Mouse (Mus musculus) cerebellum, adult 8-10 months (tissue): ENCODE data around the gene Spz1.
"Not testable (repeated sequence)": the region's sequence is repeated elsewhere in the genome, so short reads cannot be mapped to it uniquely, and the experiment has no call there.

Experiments used
- DNase-seq: peaks from one replicate; pipeline ENCODE4 v3.0.0; 2022

Spz1 gene

DNA sequence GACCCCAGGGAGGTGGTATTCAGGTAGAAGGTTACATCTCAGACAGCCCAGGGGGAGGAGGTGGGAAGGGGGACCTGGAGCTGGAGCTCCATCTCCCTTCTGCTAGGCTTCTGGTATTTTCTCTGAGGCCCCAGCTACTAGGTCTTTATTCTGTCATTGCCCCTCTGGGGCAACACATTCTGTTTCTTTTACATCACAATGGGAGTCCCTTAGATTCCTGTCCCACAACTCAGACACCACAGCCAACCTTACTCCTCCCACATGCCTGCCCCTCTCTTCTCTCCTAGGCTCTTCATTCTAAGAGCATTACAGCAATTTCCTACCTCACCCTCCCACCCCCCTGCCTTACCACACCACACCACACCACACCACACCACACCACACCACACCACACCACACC, at the start of gene Spz1:
Gene Spz1 (minus strand): TSS at position 101 of the 400 bp plus-strand sequence.
- no peak for DNase-seq

DNA sequence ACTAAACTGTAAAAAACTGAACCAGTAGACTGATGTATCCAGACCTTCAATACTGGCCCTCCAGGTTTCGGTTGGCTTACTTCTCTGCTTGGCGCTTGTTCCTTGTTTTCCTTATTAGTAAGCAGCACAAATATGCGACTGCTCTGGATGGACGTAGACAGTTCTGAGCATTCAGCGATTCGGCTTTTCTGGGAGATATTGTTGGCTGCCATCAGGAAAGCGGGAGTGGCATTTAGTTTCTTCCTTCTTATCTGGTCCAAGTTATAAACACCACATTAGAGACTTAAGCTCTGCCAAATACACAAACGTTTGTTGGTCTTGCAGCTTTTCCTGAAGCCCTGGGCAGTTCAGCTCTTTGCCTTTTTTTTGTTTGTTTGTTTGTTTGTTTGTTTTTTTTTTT, 40.5 kb upstream of the Spz1 start:
- no peak for DNase-seq

DNA sequence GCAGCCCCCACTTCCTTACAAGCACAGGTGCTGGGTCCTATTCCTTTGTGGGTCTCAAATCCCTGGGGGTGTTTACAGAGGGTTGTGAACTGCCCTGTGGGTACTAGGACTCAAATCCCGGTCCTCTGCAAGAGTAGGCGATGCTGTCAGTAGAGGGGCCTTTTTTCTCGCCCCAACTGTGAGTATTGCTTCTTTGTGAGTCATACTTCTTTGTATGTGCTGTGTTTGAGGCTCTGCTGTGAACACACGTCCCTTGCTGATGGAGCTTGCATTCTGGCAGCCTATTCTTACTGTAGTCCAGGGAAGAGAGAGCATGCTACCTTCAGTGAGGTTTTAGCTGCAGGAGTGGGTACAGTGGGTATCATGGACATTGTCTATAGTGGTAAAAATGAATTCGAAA, 39.2 kb upstream of the Spz1 start:
- DNase-seq, result no peak

DNA sequence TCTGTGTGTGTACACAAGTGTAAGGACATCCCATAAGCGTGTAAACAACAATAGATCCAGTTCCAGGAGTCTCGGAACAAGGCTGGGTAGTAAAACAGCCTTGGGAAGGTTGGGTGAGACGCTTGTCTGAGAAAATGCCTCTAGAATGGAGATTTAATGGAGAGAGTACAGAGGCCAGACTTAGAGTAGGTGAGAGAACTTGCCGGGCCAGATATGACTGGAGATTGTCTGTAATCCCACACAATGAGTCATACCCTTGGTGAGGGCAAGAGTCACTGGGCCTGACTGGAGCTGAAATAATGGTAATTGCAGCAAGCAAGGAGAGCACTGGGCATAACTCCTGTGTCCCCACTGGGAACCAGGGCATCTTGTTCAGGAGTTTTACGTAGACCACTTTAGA, 37.1 kb upstream of the Spz1 start:
- no peak for DNase-seq

DNA sequence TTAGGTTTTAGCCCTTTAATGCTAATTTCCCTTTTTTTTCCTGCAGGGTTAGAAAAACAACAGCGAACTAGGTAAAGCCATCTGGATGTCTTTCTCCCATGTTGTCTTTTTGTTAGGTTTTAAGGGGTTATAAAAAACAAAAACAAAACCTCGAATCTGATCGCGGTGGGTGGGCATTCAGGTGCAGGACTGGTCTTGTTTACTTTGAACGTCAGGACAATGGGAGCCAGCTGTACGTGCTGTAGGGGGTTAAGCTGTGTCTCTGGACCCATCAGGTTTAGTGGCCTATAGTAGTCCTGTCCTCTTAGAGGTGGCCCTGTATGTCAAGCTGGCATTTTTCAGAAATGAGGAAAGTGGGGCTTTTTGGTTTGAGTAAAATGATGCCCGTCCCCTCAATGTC, 35.9 kb upstream of the Spz1 start:
- DNase-seq, result no peak

DNA sequence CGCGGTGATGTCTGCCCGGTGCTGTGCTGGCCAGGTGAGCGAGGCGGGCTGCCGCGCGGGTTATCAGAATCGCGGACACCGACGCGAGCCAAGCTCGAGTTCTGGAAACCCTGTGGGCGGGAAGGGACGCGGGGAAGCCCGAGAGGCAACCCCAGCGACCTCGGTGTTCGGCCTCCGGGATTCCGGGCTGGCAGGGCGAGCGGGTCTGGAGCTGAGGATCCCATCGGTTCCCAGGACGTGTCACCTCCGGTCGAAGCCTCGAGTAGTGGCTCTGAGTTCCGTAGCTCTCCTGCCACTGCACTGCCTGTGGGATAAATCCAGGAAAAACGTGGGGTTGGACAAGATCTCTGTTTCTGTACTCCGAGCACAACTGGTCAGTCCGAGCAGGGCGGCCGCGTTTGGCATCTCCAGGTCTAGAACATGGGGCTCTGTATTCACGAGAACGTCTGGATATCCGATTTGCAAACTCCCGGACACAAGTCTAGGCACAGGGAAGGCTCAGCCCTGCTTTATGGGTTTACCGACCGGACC, 35.3 kb upstream of the Spz1 start:
- no peak for DNase-seq

DNA sequence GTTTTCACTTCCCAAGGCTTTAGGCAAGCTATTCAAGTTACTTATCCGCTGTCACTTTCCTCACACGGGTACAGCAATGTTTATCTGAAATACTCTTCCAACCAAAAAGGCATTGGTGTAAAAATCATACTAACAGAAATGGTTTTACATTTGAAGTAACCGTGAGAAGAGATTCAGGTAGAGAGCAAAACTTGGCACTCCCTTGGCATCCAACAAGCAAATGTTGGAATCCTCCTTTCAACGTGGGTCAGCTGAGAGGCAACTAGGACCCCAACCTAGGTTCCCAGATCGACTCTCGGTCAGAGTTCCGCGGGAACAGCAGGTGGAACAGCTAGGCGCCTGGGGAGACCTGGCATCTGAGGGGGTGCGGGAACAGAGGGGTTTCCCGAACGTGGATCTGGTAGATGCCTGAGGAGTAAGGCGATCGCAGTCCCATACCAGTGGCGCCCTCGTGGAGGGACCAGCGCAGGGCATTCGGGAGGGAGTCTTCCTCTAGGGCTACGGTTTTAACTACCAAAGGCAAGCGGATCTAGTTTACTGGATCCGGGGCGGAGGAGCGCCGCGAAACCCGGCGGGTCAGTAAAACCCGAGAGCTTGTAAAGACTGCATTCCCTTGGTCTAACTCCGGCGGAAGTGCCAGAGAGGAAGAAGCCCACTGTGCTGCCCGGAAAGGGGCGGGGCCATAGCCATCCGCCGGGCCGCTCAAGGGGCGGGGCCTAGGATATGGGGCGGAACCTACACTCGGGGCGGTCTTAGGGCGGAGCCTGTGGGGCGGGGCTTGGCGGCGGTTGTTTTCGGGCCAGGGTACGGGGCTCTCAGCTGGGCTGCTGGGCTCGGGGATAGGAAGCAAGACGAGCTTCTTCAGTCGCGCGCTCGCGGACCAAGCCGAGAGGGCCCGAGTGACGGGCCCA, 34.6 kb upstream of the Spz1 start, which contains the start of gene Serinc5:
Gene Serinc5 (plus strand): TSS at position 781 of the 911 bp plus-strand sequence.
- peak; percentile 97 for DNase-seq

DNA sequence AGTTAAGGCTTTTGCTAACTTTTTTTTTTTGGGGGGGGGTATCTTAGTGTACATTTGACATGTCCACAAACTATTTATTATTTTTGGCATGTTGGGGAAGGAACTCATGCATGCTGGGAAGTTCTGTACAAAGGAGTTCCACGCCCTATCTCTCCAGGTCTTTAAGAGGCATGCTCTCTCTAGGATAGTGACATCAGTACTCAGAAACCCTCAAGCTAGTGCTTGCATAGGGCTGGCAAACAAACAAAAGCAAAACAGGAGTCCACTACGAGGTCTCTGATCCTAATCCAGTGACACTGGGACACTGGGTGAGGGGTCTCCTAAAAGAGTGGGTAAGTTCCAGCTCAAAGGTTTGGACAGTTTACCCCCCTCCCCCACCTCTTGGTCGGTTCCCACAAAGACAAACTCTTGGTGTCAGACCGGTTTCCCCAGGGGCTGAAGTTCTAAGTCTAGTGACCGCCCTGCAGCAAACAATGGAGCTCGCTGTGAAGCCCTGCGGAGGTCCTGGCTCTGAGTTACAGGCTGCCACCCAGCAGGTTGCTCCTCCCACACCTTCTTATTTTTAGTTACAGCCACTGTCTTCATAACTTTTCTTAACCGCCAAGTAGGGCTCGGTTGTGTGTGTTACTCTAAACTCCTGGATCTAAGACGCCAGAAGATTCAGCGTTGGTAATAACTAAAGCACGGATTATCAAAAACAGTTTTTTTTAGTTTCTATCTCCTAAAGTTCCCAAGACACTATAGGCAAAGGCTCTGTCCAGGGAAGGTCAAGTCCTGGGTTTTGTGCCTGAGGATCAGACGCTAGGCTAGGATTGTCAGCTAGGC, 33.7 kb upstream of the Spz1 start:
- DNase-seq, result peak; percentile 17

DNA sequence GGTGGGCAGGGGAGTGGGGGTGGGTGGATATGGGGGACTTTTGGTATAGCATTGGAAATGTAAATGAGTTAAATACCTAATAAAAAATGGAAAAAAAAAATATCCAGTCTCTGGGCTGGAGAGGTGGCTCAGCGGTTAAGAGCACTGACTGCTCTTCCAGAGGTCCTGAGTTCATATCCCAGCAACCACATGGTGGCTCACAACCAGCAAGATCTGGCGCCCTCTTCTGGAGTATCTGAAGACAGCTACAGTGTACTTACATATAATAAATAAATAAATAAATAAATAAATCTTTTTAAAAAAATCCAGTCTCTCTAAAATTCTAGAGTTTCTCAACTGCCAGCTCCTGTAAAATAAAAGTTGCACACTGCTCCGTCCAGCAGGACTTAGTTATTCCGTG, 29.3 kb upstream of the Spz1 start:
- DNase-seq, result not testable (repeated sequence)

DNA sequence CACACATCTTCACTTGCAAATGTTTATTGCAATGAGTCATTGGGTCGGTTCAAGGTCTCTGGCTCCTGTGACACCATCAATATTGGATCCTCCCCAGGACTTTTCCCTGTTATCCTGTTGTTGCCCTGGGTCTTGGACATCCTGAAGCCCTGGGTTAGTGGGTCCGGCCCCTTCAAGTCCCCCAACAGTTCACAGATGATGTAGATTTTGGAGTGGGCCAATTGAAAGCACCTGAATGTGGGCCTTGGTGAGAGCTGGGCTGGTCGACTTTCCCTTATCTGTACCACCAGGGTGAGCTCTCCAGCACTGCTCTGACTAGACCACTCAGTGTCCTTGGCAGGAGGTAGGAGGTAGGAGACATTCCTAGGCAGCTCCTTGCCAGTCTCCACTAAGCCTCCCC, 19.5 kb upstream of the Spz1 start:
- no peak for DNase-seq

DNA sequence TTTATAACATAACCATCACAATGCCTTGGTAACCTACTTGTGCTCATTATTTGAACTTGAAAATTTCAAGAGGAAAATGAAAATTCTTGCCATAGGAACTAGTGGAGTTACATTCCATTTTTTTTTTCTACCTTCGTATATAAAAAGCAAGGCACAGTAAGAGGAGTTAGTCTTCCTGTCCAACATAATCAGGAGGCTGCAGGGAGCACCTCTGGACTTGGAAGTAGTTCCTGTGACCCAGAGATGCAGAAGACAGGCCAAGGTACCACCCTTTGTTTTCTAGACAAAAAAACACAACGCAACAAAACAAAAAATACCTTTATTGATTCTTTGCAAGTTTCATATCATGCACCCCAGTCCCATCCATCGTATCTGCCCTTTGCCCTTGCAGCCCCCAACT, 18.9 kb upstream of the Spz1 start:
- DNase-seq, result no peak

DNA sequence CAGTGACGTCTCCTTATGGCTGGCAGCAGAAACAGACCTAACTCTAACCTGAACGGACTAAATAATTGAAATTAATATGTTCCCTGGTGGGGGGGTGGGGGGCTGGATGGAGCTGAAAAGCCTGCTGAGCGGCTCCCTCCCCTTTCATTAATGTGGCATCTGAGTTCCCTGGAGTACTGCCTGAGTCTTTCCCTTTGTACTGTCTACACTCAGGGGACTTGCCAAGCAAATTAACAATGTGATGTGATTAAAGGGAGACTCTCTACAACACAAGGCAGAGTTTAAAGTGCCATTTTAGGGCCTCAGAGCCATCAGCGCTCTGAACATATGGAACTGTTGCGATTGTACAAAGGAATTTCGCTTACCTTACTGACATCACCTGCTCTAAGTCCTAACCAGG, 18.5 kb upstream of the Spz1 start:
- no peak for DNase-seq

DNA sequence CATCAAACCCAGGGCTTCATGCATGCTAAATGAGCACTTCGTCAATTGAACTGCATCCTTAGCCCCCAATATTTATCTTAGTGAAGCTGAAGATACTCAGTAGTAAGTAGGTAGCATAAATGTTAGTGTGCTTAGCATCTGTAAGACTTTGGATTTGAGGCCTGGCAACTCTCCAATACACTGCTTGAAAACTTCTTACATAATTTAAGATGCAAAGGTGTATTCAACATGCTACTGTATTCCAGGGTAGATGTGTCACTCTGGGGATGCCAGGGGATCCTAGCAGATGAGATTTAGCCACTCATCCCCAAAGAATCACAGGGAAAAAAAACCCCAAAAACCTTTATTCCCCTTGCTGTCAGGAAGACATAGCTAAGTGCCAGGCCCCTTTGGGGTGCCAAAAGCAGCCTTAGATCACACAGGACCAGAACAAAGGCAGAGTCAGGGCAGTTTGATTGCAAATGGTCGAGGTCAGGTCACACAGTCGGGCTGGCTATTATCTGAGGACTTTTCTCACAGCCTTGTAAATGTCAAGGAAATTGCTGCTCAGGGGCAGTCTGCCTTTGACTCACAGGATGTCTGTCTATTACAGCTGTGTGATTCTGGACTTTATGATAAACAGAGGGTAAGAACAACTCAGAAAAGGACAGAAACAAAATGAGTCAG, 17.9 kb upstream of the Spz1 start:
- no peak for DNase-seq

DNA sequence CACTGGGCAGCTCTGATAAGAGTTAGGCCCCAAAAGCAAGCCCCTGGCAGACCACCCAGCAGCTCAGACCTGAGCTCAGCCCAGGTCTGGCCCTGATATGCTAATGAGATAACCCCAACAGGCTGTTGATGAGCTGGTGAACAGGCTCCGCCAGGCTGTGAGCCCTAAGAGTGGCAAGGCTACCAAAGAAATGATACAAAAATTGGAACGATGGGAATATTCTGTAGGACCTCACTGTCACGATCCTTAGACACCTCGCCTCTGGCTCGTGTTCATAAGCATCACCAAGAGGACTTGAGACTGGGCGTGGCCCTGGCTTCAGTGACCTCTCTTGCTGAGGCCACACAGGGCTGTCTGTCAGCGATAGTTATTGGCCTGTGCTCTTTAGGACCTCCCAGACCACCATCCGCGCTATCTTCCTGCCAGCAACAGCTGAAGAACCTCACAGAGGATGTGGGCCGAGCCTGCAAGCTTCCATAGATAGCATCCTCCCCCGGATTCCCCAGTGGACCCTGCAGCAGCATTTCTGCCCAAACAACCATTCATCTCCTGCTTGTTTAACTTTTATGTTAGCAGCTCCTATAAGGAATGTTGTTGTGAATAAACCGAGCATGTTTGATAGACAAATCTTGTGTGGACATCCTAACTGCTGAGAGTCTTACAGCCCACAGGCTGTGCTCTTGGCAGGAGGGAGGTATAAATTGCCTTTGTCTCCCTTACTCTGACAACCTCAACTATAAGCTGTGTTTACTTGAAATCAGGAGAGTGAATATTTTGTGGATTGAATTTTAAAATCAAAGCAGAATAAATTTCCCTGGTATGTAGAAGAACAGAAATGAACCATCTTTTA, 17.0 kb upstream of the Spz1 start:
- no peak for DNase-seq

DNA sequence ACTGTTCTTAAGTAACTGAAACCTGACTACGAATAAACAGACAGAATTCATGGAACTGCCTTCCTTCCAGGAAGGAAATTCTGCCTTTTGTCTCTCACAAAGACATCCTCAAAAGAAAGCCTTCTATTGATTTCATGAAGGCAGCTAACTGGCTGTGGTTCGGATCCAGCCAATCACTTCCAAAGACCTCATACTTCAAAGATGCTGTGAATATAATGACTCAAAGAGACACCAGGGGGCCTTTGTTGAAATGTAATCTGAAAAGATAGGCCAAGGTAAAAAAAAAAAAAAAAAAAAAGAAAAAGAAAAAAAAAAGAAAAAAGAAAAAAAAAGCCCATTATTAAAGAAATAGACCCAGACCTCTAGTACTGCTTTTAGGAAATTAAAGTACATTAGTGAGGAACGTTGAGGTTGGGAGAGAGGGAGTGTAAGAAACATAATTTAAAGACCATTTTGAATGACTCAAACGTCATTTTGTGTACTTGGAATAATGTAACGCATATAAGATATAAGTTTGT, 16.4 kb upstream of the Spz1 start:
- no peak for DNase-seq

DNA sequence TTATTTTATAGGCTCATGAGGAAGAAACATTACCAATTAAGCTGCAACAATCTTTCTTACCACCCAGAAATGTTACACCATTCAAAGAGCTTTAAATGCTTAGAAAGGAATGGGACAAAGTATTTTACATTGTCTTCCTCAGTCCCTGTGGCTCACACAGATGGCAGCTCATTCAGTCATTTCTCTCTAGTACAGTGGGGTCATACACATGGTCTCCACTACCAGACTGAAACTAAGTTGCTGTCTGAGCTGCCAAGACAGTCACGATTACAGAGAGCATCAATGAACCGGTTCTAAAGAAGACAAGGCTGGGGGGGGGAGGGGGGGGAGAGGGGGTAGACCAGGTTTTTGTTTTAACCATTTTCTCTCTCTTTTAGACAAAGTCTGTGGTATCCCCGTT, 15.3 kb upstream of the Spz1 start:
- DNase-seq, result no peak

DNA sequence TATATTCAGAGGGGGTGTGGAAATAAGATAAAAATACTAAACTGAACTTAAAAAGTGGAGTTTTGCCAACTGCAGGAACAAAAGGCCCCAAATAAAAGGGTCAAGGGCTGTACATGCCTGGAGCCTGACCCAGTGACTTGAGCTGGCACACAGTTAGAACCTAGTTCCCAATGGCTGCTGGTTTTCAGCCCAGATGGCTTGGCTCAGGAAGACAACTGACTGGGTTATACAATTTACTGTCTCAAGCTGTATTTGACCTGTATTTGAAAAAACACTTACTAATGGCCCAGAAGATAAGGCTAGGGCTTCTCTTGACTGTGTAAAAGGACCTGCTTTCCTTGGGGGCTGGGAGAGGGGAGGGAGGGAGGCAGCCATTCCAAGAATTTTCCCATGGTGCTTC, 13.3 kb upstream of the Spz1 start:
- DNase-seq, result no peak

DNA sequence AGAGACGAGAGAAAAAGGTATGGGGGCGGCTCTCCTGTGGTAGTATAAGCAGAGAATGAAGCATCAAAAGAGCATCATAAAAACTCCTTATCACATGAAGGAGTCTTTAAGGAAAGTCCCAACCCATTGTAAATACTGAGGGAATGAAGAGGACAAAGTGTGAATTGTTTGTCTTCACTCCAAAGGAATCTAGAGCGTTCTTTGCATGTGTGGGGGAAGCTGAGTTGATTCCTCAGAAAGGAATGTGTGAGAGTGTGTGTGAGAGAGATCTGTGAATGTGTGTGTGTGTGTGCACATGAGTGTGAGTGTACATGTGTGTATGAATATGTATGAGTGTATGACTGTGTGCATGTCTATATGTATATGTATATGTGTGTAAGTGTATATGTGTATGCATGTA, 12.7 kb upstream of the Spz1 start:
- no peak for DNase-seq

DNA sequence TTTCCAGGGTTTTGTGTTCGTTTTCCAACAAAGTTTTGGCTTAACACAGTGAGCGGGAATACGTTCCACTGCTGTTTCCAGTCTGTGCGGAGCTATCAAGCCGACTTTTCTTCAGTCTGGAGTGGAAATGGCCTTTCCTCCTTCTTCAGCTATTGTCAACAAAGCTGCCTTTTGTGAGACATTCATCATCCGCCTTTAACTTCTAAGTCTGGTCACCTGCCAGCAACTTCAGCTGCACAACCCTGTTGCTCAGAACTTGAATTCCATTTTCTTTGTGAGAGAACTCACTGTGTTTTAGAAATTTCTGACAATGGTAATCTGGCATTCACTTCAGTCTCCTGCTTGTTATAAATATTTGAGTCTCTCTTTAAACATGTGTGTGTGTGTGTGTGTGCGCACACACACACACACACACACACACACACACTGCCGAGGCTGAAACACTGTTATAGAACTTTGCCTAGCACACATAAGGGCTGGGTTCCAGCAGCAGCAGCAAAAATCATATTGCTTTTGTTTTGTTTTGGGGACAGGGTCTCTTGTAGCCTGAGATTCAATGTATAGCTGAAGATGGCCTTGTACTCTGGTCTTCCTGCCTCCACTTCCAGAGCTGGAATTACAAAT, 8.2 kb upstream of the Spz1 start:
- DNase-seq, result no peak

DNA sequence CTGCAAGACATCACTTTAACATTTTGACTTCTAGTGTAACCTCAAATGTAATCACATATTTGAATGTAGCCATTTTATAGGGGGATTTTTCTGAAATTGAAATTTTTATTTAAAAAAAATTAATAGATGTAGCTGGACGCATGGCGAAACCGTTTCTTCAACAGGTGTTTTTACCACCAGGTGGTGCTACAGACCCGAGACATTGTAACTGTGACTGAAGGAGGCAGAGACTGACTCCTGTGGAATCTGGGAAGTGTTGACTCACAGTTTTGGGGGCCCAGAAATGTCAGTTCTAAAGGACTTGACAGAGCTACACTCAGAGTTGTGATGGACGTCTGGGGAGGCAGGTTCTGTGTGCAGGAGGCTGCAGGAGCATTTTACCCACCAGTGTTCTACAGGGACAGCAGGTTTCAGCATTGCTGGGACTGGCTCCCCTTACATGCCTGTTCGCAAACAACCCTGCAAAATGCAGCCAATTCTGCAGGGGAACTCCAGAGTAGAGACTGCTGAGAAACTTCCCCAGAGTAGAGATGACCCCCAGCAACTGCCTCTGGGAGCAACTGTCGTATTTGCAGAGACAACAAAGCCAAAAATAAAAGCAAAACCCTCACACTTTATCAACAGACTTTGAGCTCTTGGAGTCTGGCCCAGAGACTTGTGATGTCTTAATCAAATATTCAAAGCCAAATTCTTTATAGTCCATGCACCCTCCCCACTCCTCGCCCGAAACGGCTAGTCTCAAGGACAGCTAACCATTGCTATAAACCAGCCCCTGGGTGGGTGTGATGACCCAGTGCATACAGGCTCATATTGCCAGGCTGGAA, 4.5 kb upstream of the Spz1 start:
- DNase-seq, result peak; percentile 44

DNA sequence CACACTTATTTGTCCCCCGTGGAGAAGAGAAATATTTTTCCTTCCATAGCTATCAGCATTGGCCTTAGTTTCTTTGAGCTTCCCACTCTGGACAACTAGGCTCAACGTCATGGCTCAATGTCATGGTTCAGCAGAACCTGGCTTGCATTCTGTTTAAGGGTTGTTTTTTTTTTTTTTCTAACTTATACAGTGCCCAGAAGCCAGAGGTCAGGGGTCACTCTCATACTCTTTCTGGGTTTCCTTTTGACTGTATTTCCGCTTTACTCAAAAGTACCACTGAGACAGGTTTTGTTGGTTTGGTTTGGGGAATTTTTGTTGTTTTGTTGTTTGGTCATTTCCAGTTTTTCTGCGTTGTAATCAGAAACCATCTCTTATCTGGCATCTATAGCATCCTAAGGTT, 2.2 kb upstream of the Spz1 start:
- DNase-seq, result no peak
